Mouse (Mus musculus): ENCODE measurements at regions not wholly inside any gene's neighbourhood (a gene's known extent, or its start where the extent isn't known, plus 50 kb on each side); places are given as distances from the start of the nearest gene placed in this dataset.

GRCm38 (mm10) chr15:97580726-97581125, 124.9 kb downstream of the Rpap3 start:
- no peak for DNase-seq (ENCODE audit: low read depth in 1 of 2, low spot score in 2 of 2)
- H3K4me3 ChIP-seq (ENCODE audit: extremely low read depth, insufficient read depth, insufficient read length): no peak overlapping the region
- peaks cover 5% of the 10 kb centered on the region; the same call in 1 of the 2 replicates for H3K4me1 ChIP-seq (ENCODE audit: control insufficient read depth, insufficient read depth, insufficient read length)
- H3K36me3 ChIP-seq (ENCODE audit: control insufficient read depth, insufficient read depth, low read length): no peaks in the 10 kb centered on the region
- 57% methylated on average over 6 of the region's 6 CpGs for WGBS
- H3K27me3 ChIP-seq (ENCODE audit: control insufficient read depth, insufficient read depth, low read length): no peaks in the 10 kb centered on the region
- TF ChIP-seq CTCF (IDR thresholded peaks at IDR 0.05; ENCODE audit: extremely low read depth, insufficient read depth, insufficient read length, insufficient replicate concordance) (no peak), POLR2A (IDR thresholded peaks at IDR 0.05; ENCODE audit: low read depth, low read length) (no peak)
- H3K27ac ChIP-seq (ENCODE audit: insufficient read depth, low read length): no peak overlapping the region

DNA sequence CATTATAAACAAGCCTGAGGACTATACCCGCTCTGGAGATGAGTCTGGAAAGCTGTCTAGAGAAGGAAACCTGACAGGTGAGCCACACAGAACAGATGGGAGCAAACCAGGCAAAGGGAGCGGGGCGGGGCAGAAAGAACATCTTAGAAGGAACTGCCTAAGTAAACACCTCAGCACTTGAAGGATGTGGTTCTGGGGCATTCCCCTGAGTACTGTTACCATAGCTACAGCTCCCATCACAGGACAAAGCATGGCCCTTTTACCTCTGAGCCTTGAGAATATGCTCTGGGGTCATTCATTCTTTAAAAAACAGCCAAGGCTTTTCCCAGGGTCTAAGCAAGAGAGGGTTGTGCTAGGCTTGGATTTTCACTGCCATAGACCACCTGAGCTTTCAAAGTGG, 127.6 kb downstream of the Rpap3 start:
- Histone ChIP-seq H3K27ac (ENCODE audit: insufficient read depth, low read length) (0 out of 2 replicates have a peak overlapping the region, but pooled peaks have one; percentile 17), H3K4me1 (ENCODE audit: control insufficient read depth, insufficient read depth, insufficient read length) (peaks cover 8% of the 10 kb centered on the region; the same call in 1 of the 2 replicates), H3K27me3 (ENCODE audit: control insufficient read depth, insufficient read depth, low read length) (no peaks in the 10 kb centered on the region), H3K36me3 (ENCODE audit: control insufficient read depth, insufficient read depth, low read length) (no peaks in the 10 kb centered on the region), H3K4me3 (ENCODE audit: extremely low read depth, insufficient read depth, insufficient read length) (no peak overlapping the region)
- DNase-seq (ENCODE audit: low read depth in 1 of 2, low spot score in 2 of 2): peak; percentile 9 to 70
- WGBS: 70% methylated on average over 3 of the region's 3 CpGs
- TF ChIP-seq CTCF (IDR thresholded peaks at IDR 0.05; ENCODE audit: extremely low read depth, insufficient read depth, insufficient read length, insufficient replicate concordance) (no peak), POLR2A (IDR thresholded peaks at IDR 0.05; ENCODE audit: low read depth, low read length) (no peak)

- Histone ChIP-seq H3K36me3 (ENCODE audit: control insufficient read depth, insufficient read depth, low read length) (no peaks in the 10 kb centered on the region), H3K4me3 (ENCODE audit: extremely low read depth, insufficient read depth, insufficient read length) (no peak overlapping the region), H3K4me1 (ENCODE audit: control insufficient read depth, insufficient read depth, insufficient read length) (peaks cover 8% of the 10 kb centered on the region; the same call in 1 of the 2 replicates), H3K27me3 (ENCODE audit: control insufficient read depth, insufficient read depth, low read length) (no peaks in the 10 kb centered on the region), H3K27ac (ENCODE audit: insufficient read depth, low read length) (no peak overlapping the region)
- DNase-seq (ENCODE audit: low read depth in 1 of 2, low spot score in 2 of 2): no peak
- no peak for TF ChIP-seq CTCF (IDR thresholded peaks at IDR 0.05; ENCODE audit: extremely low read depth, insufficient read depth, insufficient read length, insufficient replicate concordance)
- TF ChIP-seq POLR2A (IDR thresholded peaks at IDR 0.05; ENCODE audit: low read depth, low read length): no peak
- 80% methylated on average over 8 of the region's 8 CpGs for WGBS
Measured at GRCm38 (mm10) chr15:97577196-97577595, 128.4 kb downstream of the Rpap3 start.

DNA sequence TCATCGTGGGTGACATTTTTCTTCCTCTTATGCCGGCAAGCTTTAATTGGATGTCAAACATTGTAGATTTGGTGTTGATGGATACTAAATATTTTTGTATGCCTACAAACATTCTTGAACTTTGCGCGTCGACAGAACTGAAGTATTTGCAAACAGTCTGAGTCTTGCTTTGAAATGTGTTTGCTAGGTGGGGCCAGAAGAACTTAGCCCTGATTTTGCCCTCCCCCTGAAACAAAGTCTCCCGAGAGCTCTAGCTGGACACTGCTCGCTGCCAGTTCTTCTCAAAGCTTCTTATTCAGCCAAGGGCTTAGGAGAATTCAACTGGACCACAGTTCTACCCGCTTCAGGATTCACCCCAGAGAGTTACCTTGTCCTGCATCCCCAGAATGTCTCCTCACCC, 133.0 kb downstream of the Rpap3 start:
- H3K4me3 ChIP-seq (ENCODE audit: extremely low read depth, insufficient read depth, insufficient read length): no peak overlapping the region
- H3K4me1 ChIP-seq (ENCODE audit: control insufficient read depth, insufficient read depth, insufficient read length): peaks cover 4% of the 10 kb centered on the region; the same call in 1 of the 2 replicates
- WGBS: 87% methylated on average over 8 of the region's 8 CpGs
- no peak overlapping the region for H3K27ac ChIP-seq (ENCODE audit: insufficient read depth, low read length)
- H3K36me3 ChIP-seq (ENCODE audit: control insufficient read depth, insufficient read depth, low read length): no peaks in the 10 kb centered on the region
- no peak for DNase-seq (ENCODE audit: low read depth in 1 of 2, low spot score in 2 of 2)
- no peaks in the 10 kb centered on the region for H3K27me3 ChIP-seq (ENCODE audit: control insufficient read depth, insufficient read depth, low read length)
- TF ChIP-seq CTCF (IDR thresholded peaks at IDR 0.05; ENCODE audit: extremely low read depth, insufficient read depth, insufficient read length, insufficient replicate concordance): no peak
- TF ChIP-seq POLR2A (IDR thresholded peaks at IDR 0.05; ENCODE audit: low read depth, low read length): no peak

DNA sequence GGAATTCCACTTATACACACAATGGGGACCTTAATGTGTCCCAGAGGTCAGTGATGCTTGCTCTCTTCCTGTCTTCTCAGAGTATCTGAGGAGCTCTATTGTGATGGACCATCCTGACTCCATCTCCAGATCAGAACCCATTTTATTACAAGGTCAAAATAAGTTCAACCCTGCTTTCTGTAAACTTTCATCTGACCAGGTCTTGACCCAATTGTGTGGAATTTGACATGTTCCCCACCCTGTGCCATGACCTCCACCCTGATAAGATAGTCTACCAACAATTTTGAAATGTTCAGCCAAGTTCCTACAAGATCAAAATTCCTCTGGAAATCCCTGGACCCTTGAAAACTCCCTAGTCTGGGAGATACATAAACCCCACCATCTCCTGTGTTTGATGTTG, 133.7 kb downstream of the Rpap3 start:
- no peaks in the 10 kb centered on the region for H3K27me3 ChIP-seq (ENCODE audit: control insufficient read depth, insufficient read depth, low read length)
- no peaks in the 10 kb centered on the region for H3K36me3 ChIP-seq (ENCODE audit: control insufficient read depth, insufficient read depth, low read length)
- H3K27ac ChIP-seq (ENCODE audit: insufficient read depth, low read length): no peak overlapping the region
- TF ChIP-seq POLR2A (IDR thresholded peaks at IDR 0.05; ENCODE audit: low read depth, low read length): no peak
- no peak for TF ChIP-seq CTCF (IDR thresholded peaks at IDR 0.05; ENCODE audit: extremely low read depth, insufficient read depth, insufficient read length, insufficient replicate concordance)
- peaks cover 4% of the 10 kb centered on the region; the same call in 1 of the 2 replicates for H3K4me1 ChIP-seq (ENCODE audit: control insufficient read depth, insufficient read depth, insufficient read length)
- DNase-seq (ENCODE audit: low read depth in 1 of 2, low spot score in 2 of 2): no peak
- no peak overlapping the region for H3K4me3 ChIP-seq (ENCODE audit: extremely low read depth, insufficient read depth, insufficient read length)

GRCm38 (mm10) chr15:97560096-97560495, 145.5 kb downstream of the Rpap3 start:
- no peak for TF ChIP-seq POLR2A (IDR thresholded peaks at IDR 0.05; ENCODE audit: low read depth, low read length)
- Histone ChIP-seq H3K36me3 (ENCODE audit: control insufficient read depth, insufficient read depth, low read length) (no peaks in the 10 kb centered on the region), H3K27me3 (ENCODE audit: control insufficient read depth, insufficient read depth, low read length) (no peaks in the 10 kb centered on the region), H3K4me3 (ENCODE audit: extremely low read depth, insufficient read depth, insufficient read length) (no peak overlapping the region), H3K4me1 (ENCODE audit: control insufficient read depth, insufficient read depth, insufficient read length) (no peaks in the 10 kb centered on the region), H3K27ac (ENCODE audit: insufficient read depth, low read length) (no peak overlapping the region)
- DNase-seq (ENCODE audit: low read depth in 1 of 2, low spot score in 2 of 2): no peak
- 94% methylated on average over 3 of the region's 3 CpGs for WGBS

DNA sequence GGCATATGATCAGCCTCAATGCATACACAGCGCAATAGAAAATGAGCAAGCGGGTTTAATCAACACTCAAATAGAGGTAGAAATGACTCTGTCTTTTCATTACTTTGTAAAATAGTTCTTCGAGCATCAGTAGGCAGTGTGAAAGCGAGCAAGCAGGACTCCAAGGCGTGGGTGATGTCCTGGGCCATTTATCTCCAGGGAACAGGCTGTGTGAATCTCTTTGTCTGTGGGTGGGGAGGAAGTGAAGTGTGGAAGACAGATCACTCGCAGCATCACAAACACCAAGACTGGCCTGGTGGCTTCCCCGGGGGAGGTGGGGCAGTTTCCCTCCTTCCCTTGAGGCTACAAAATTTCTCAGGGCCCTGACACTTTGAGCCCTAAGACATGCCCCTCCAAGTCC, 146.9 kb downstream of the Rpap3 start:
- TF ChIP-seq CTCF (IDR thresholded peaks at IDR 0.05; ENCODE audit: extremely low read depth, insufficient read depth, insufficient read length, insufficient replicate concordance): no peak
- no peak for TF ChIP-seq POLR2A (IDR thresholded peaks at IDR 0.05; ENCODE audit: low read depth, low read length)
- no peak for DNase-seq (ENCODE audit: low read depth in 1 of 2, low spot score in 2 of 2)
- no peak overlapping the region for H3K27ac ChIP-seq (ENCODE audit: insufficient read depth, low read length)
- H3K27me3 ChIP-seq (ENCODE audit: control insufficient read depth, insufficient read depth, low read length): no peaks in the 10 kb centered on the region
- WGBS: 76% methylated on average over 7 of the region's 7 CpGs
- no peaks in the 10 kb centered on the region for H3K36me3 ChIP-seq (ENCODE audit: control insufficient read depth, insufficient read depth, low read length)
- H3K4me1 ChIP-seq (ENCODE audit: control insufficient read depth, insufficient read depth, insufficient read length): no peaks in the 10 kb centered on the region
- H3K4me3 ChIP-seq (ENCODE audit: extremely low read depth, insufficient read depth, insufficient read length): no peak overlapping the region
